Mouse (Mus musculus): ENCODE data around the gene Rbpj.

The Rbpj gene

GRCm38 (mm10) chr5:53465883-53466282 lies at the start of gene Rbpj:
Gene Rbpj, plus strand, starts transcription at chr5:53466152.
- DNase-seq (ENCODE audit: low spot score in 2 of 2): no peak

GRCm38 (mm10) chr5:53420777-53421176 lies 45.2 kb upstream of the Rbpj start:
- no peak for DNase-seq (ENCODE audit: low spot score in 2 of 2)

GRCm38 (mm10) chr5:53421291-53421690 lies 44.7 kb upstream of the Rbpj start:
- DNase-seq (ENCODE audit: low spot score in 2 of 2): no peak

- no peak for DNase-seq (ENCODE audit: low spot score in 2 of 2)
These were observed 38.5 kb upstream of the Rbpj start for GRCm38 (mm10) chr5:53427411-53427810.

- DNase-seq (ENCODE audit: low spot score in 2 of 2): no peak
These were observed 36.1 kb upstream of the Rbpj start for GRCm38 (mm10) chr5:53429683-53430477.

GRCm38 (mm10) chr5:53432451-53432850 lies 33.5 kb upstream of the Rbpj start:
- DNase-seq (ENCODE audit: low spot score in 2 of 2): no peak

- no peak for DNase-seq (ENCODE audit: low spot score in 2 of 2)
These were observed 28.9 kb upstream of the Rbpj start for GRCm38 (mm10) chr5:53436905-53437632.

- DNase-seq (ENCODE audit: low spot score in 2 of 2): no peak
These were observed 28.2 kb upstream of the Rbpj start for GRCm38 (mm10) chr5:53437767-53438166.

GRCm38 (mm10) chr5:53438268-53438667 lies 27.7 kb upstream of the Rbpj start:
- no peak for DNase-seq (ENCODE audit: low spot score in 2 of 2)

- DNase-seq (ENCODE audit: low spot score in 2 of 2): no peak
These were observed 26.3 kb upstream of the Rbpj start for GRCm38 (mm10) chr5:53439655-53440054.

- DNase-seq (ENCODE audit: low spot score in 2 of 2): no peak
These were observed 21.9 kb upstream of the Rbpj start for GRCm38 (mm10) chr5:53444030-53444429.

- no peak for DNase-seq (ENCODE audit: low spot score in 2 of 2)
These were observed 15.0 kb upstream of the Rbpj start for GRCm38 (mm10) chr5:53450945-53451344.

GRCm38 (mm10) chr5:53451829-53452228 lies 14.1 kb upstream of the Rbpj start:
- DNase-seq (ENCODE audit: low spot score in 2 of 2): peak in 1 of 2 experiments; percentile 5

GRCm38 (mm10) chr5:53452920-53453319 lies 13.0 kb upstream of the Rbpj start:
- DNase-seq (ENCODE audit: low spot score in 2 of 2): no peak

GRCm38 (mm10) chr5:53454706-53455105 lies 11.2 kb upstream of the Rbpj start:
- peak in 1 of 2 experiments; percentile 9 for DNase-seq (ENCODE audit: low spot score in 2 of 2)

- no peak for DNase-seq (ENCODE audit: low spot score in 2 of 2)
These were observed 10.5 kb upstream of the Rbpj start for GRCm38 (mm10) chr5:53455459-53455858.

- DNase-seq (ENCODE audit: low spot score in 2 of 2): no peak
These were observed 5.8 kb upstream of the Rbpj start for GRCm38 (mm10) chr5:53460196-53460595.

- DNase-seq (ENCODE audit: low spot score in 2 of 2): no peak
These were observed 2.6 kb upstream of the Rbpj start for GRCm38 (mm10) chr5:53463098-53464018.

GRCm38 (mm10) chr5:53466422-53467333 lies 726 bp downstream of the Rbpj start:
- no peak for DNase-seq (ENCODE audit: low spot score in 2 of 2)

- no peak for DNase-seq (ENCODE audit: low spot score in 2 of 2)
These were observed 1.6 kb downstream of the Rbpj start for GRCm38 (mm10) chr5:53467602-53468001.

- DNase-seq (ENCODE audit: low spot score in 2 of 2): no peak
These were observed 2.4 kb downstream of the Rbpj start for GRCm38 (mm10) chr5:53468366-53468765.
